Mouse (Mus musculus) lung, postnatal 36 days (tissue): ENCODE data around the gene Tle2.

Source experiments
- DNase-seq: peaks from one replicate; pipeline ENCODE4 v3.0.0; 2022; ENCODE audit warnings: mixed read lengths

Gene Tle2

GRCm38 (mm10) chr10:81574081-81575056 is at the start of gene Tle2:
TSS of gene Tle2 (plus strand) at chr10:81574561.
- no peak for DNase-seq

GRCm38 (mm10) chr10:81525017-81525694 is 49.2 kb upstream of the Tle2 start:
- DNase-seq, result peak; percentile 77

DNA sequence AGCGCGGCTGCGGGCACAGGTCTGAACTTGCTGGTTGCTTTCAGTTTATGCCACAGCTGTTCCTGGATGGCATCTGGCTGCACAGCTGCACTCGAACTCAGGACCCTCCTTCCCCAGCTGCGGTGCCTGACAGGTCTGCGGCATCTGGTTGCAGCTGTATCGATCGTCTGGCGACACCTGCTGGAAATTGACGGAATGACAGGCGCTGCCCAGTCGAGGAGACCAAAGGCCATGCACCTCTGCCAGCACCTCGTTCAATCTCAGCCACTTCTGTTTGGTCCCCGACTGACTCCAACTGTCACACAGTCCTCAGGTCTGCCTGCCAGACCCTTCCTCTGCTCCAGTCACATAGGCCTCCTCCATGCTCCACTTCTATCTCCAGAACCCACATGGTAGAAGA is 47.6 kb upstream of the Tle2 start:
- DNase-seq, result peak; percentile 93

DNA sequence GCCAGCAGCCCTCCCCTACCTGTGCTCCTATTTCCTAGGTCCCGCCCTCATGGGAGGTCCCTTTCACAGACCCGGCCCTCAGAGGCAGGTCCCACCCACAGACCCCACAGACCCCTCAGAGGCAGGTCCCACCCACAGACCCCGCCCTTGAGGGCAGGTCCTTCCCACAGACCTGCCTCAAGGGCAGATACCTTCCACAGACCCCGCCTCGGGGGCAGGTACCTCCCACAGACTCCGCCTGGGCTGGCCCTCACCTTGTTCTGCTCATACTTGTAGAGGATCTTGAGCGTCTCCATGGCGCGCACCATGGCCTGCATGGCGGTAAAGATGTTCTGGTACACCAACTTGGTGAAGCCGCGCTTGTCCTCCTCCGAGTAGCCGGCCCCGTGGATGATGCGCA is 39.5 kb upstream of the Tle2 start:
- no peak for DNase-seq

GRCm38 (mm10) chr10:81536734-81537133 is 37.6 kb upstream of the Tle2 start:
- DNase-seq, result no peak

DNA sequence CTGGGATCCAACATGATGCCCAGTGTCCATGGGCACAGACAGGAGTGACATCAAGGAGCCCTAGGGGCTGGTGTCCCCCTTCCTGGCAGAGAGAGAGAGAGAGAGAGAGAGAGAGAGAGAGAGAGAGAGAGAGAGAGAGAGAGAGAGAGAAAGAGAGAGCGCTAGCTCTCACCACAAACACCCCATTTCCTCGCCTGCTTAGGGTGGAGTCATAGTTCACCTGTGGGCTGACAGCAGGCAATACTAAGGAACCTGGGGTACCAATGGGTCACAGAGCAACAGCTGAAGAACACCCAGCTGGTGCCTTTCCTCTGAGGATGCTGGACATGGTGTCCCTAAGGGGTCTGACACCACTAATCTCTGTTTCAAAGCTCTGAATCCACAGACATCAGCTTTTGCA is 36.9 kb upstream of the Tle2 start:
- DNase-seq, result no peak

GRCm38 (mm10) chr10:81538321-81539048 is 35.9 kb upstream of the Tle2 start:
- DNase-seq, result no peak

DNA sequence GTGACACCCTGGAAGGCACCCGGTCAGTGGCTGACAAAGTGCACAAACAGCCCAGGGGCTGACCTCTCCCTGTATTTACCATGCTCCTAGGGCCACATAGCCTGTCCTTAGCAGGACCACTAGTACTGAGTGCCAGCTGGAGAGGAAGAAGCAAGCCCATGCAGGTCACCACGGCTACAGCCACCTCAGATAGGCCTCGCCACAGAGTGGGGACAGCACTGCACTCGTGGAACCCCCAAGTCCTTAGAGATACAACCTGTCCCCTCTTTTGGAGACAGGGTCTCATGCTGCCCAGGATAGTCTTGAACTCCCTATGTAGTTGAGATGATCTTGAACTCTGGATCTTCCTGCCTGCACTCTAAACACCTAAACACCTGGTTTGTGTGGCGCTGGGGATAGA is 33.0 kb upstream of the Tle2 start:
- DNase-seq, result no peak

- peak; percentile 73 for DNase-seq
These were observed 32.6 kb upstream of the Tle2 start for GRCm38 (mm10) chr10:81541803-81542202.

GRCm38 (mm10) chr10:81542727-81543460 is 31.5 kb upstream of the Tle2 start:
- no peak for DNase-seq

DNA sequence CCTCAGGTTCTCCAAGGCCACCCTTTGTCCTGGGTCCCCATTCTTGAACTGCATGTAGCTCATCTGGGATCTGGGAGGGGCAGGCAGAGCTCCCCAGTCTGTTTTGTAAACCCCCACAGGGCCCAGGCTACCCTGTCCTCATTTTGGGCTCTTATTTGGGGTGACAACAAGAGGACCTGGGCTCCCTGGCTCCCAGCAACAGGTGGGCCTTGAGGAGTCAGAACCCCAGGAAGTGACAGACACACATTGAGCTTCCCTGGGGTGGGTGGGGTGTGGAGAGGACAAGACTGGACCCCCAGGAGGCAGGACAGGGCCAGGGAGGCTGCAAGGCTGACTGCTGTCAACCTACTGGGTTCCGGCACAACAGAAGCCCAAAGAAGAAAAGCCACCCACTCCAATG is 30.7 kb upstream of the Tle2 start:
- DNase-seq, result no peak

DNA sequence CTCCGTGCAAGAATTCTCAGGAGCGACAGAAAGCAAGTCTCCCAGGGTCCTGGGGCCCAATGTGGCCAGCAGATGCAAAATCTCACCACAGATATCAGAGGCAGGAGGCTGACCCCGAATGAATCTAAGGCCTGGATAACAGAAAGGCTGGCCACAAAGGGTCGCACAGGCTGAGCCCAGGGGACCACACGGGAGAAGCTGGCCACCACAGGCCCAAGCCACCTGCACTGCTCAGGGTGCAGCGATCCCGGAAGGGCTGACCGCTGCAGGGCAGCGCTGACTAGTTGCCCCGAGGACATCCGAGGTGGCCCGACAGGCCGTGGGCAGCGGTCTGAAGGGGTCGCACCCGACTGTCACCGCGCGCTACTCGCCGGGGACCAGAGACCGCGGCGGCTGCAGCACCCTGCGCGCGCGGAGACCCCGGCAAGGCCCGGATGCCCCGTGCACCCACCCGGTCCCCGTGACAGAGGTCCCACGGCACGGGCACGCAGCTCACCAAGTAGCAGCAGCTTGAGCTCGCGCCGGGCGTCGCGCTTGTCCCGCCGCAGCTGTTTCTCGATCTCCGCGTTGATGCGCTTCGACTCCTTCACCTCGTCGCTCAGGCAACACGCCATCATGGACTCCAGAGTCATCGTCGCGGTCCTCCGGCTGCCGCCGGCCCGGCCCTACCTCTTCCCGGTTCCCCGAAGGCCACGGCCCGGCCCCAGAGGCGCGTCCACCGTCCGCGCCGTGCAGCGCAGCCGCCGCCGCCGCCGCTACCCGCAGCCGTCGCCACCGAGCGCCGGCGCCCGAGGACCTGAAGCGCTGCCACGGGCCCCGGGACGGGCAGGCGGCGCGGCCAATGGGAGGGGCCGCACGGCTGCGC is 29.8 kb upstream of the Tle2 start:
- DNase-seq, result no peak

GRCm38 (mm10) chr10:81545161-81545747 is 29.1 kb upstream of the Tle2 start, which contains the start of gene Gna11:
TSS of gene Gna11 (minus strand) at chr10:81545190.
- peak; percentile 99 for DNase-seq

DNA sequence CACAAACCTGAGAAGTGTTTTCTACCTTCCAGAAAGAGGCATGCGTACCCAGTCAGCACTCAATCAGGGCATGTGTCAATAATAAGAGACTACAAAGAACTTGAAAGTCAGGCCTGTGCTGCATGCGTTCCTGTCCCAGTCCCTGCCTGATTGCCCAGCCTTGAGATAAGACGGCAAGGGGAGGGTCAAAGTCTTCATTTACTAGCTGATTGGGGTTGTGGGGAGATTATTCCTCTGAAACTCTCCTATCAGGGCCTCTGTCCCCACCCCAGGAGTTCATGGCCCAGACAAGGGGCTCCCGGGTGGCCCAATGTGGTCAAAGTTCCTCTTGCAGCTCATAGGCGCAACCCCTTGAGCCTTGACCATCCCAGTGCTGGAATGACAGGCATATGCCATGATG is 28.0 kb upstream of the Tle2 start:
- no peak for DNase-seq

DNA sequence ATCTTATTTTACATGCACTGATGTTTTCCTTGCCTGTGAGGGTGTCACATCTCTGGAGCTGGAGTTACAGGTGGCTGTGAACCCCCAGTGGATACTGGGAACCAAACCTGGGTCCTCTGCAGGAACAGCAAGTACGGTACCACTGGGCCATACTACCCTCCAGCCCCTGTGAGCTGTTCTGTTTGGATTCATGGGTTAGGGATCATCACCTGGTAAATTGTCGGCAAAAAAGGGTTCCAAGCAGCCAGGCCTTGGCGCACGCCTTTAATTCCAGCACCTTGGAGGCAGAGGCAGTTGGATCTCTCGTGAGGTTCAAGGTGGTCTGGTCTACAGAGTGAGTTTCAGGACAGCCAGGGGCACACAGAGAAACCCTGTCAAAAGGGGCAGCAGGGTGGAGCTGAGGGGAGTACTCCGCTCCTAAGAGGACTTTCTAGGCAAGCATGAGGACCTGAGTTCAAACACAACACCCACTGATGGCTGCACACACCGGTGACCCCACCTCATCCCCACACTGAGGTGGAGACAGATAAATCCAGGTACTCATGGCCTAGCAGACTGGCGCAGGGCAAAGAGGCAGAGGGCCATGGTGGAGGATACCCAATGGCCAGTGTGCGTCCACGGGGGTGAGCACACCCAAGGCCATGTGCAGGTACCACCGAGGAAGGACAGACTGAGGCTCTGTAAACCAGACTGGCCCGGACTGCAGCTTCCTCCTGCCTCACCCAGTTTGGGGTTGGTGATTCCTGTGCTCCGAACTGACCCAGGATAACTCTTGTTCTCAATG is 27.4 kb upstream of the Tle2 start:
- DNase-seq, result no peak

- peak; percentile 51 for DNase-seq
These were observed 25.4 kb upstream of the Tle2 start for GRCm38 (mm10) chr10:81548944-81549343.

GRCm38 (mm10) chr10:81550257-81550656 is 24.1 kb upstream of the Tle2 start:
- peak; percentile 80 for DNase-seq

GRCm38 (mm10) chr10:81551597-81552102 is 22.7 kb upstream of the Tle2 start:
- peak; percentile 96 for DNase-seq

DNA sequence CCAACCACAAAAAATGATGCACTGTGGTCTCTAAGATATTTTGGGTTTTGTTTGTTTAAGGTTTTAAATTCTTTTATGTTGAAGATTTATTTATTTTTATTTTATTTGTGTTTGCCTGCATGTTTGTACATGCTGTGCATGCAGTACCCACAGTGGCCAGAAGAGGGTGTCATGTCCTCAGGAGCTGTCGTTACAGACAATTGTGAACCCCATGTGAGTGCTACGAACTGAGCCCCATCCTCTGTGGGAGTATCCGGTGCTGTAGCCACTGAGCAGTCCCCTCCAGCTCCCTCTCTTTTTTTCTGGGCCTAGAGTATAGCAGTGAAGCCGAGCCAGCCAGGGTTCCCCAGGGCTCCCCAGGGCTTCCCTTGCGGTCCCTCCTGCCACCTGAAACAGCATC is 21.1 kb upstream of the Tle2 start:
- DNase-seq, result peak; percentile 56
